Mouse (Mus musculus) regulatory T cell (primary cell): ENCODE data around the gene Car10.

Experiments
- in situ Hi-C: fragments of 300-600 bp; cut with MboI, MseI; formaldehyde crosslinking; loops from one replicate; pipeline ENCODE4 v1.15.1; 2025; ENCODE audit warnings: high pct_unique_total_duplicates

Car10 gene

GRCm38 (mm10) chr11:93490211-93490820 is 392.5 kb downstream of the Car10 start:
- in situ Hi-C loops: no loop called here

- in situ Hi-C loops: no loop called here
Measured at GRCm38 (mm10) chr11:93497896-93498295, 400.1 kb downstream of the Car10 start.

GRCm38 (mm10) chr11:93500442-93500841 is 402.6 kb downstream of the Car10 start:
- in situ Hi-C loops: no loop called here

- in situ Hi-C loops: no loop called here
Measured at GRCm38 (mm10) chr11:93501671-93502070, 403.8 kb downstream of the Car10 start.

GRCm38 (mm10) chr11:93502864-93503263 is 405.0 kb downstream of the Car10 start:
- in situ Hi-C loops: no loop called here

GRCm38 (mm10) chr11:93503469-93503868 is 405.6 kb downstream of the Car10 start:
- in situ Hi-C loops: no loop called here

GRCm38 (mm10) chr11:93509527-93510235 is 411.9 kb downstream of the Car10 start:
- in situ Hi-C loops: no loop called here

GRCm38 (mm10) chr11:93512843-93513242 is 415.0 kb downstream of the Car10 start:
- in situ Hi-C loops: no loop called here

- in situ Hi-C loops: no loop called here
Measured at GRCm38 (mm10) chr11:93514396-93514795, 416.6 kb downstream of the Car10 start.

GRCm38 (mm10) chr11:93515566-93515965 is 417.7 kb downstream of the Car10 start:
- in situ Hi-C loops: no loop called here

GRCm38 (mm10) chr11:93516216-93516615 is 418.4 kb downstream of the Car10 start:
- in situ Hi-C loops: no loop called here

- in situ Hi-C loops: no loop called here
Measured at GRCm38 (mm10) chr11:93516946-93517345, 419.1 kb downstream of the Car10 start.

GRCm38 (mm10) chr11:93522501-93522900 is 424.7 kb downstream of the Car10 start:
- in situ Hi-C loops: no loop called here

GRCm38 (mm10) chr11:93525921-93526320 is 428.1 kb downstream of the Car10 start:
- in situ Hi-C loops: no loop called here

- in situ Hi-C loops: no loop called here
Measured at GRCm38 (mm10) chr11:93531029-93531680, 433.3 kb downstream of the Car10 start.

GRCm38 (mm10) chr11:93536244-93536643 is 438.4 kb downstream of the Car10 start:
- in situ Hi-C loops: no loop called here

GRCm38 (mm10) chr11:93548904-93549303 is 451.1 kb downstream of the Car10 start:
- in situ Hi-C loops: no loop called here

GRCm38 (mm10) chr11:93550908-93551307 is 453.1 kb downstream of the Car10 start:
- in situ Hi-C loops: no loop called here

GRCm38 (mm10) chr11:93559118-93559517 is 461.3 kb downstream of the Car10 start:
- in situ Hi-C loops: no loop called here

- in situ Hi-C loops: no loop called here
Measured at GRCm38 (mm10) chr11:93560570-93560969, 462.7 kb downstream of the Car10 start.

GRCm38 (mm10) chr11:93562330-93562865 is 464.6 kb downstream of the Car10 start:
- in situ Hi-C loops: no loop called here

GRCm38 (mm10) chr11:93565756-93566155 is 467.9 kb downstream of the Car10 start:
- in situ Hi-C loops: no loop called here
